19 mouse cellular contexts compared by ENCODE assay signal in the genomic region with DNA sequence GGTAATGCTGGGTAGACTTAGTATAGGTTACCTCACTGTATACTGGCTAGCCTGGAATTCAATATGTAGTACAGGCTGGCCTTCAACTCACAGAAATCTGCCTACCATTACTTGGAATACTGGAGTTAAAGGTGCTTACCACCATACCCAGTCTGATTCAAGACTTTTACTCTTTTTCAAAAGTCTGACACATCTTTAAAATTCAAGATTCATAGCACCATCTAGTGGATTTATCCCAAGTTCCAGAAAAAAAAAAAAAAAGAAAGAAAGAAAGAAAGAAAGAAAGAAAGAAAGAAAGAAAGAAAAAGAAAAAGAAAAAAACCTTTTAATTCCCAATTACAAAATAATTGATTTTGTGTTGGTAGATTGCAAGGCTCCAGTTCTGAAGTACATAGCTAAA.
DNase-seq lines count a peak whose midpoint lies in the region; ATAC-seq and TF ChIP-seq lines count a peak whose summit lies in the region.
"Had no signal": no experiment of that assay in that cellular context is flagged by ENCODE, and none has a peak within 500 bp of the region (broad histone marks: within the 10 kb centered on the region; RNA-seq: fewer than 3 reads in every experiment).

No protein-coding gene starts in this region.

- H3K4me2 ChIP-seq in hindbrain, embryonic 14.5 days (replicated peaks): no peak overlapping the region
- H3K4me2 ChIP-seq in hindbrain, embryonic 13.5 days: no peak overlapping the region
- H3K4me2 ChIP-seq in midbrain, postnatal 0 days (ENCODE audit: low read depth, low read length, poor library complexity, severe bottlenecking): no peak overlapping the region
- H3K4me2 ChIP-seq in midbrain, embryonic 16.5 days (ENCODE audit: low read length): no peak overlapping the region
- H3K4me2 ChIP-seq: embryonic facial prominence, embryonic 12.5 days; forebrain, embryonic 13.5 days; heart, embryonic 13.5 days had no signal

- H3K27me3 ChIP-seq in hindbrain, embryonic 14.5 days (ENCODE audit: control insufficient read depth, insufficient read depth, low read length): no peaks in the 10 kb centered on the region
- no peaks in the 10 kb centered on the region for H3K27me3 ChIP-seq in hindbrain, embryonic 13.5 days
- no peaks in the 10 kb centered on the region for H3K27me3 ChIP-seq in midbrain, postnatal 0 days (ENCODE audit: insufficient read depth, low read length)
- no peaks in the 10 kb centered on the region for H3K27me3 ChIP-seq in midbrain, embryonic 16.5 days (ENCODE audit: control insufficient read depth, insufficient read depth, low read depth, low read length)
- H3K27me3 ChIP-seq: embryonic facial prominence, embryonic 12.5 days; forebrain, embryonic 13.5 days; heart, embryonic 13.5 days had no signal

- no peaks in the 10 kb centered on the region for H3K4me1 ChIP-seq in hindbrain, embryonic 14.5 days (replicated peaks; ENCODE audit: control insufficient read depth, insufficient read depth, low read length)
- no peaks in the 10 kb centered on the region for H3K4me1 ChIP-seq in hindbrain, embryonic 13.5 days (replicated peaks)
- no peaks in the 10 kb centered on the region for H3K4me1 ChIP-seq in midbrain, postnatal 0 days (ENCODE audit: insufficient read depth, low read length)
- H3K4me1 ChIP-seq in midbrain, embryonic 16.5 days (ENCODE audit: control insufficient read depth, insufficient read depth, low read length): no peaks in the 10 kb centered on the region
- H3K4me1 ChIP-seq: embryonic facial prominence, embryonic 12.5 days; forebrain, embryonic 13.5 days; heart, embryonic 13.5 days had no signal

- no peak overlapping the region for H3K27ac ChIP-seq in hindbrain, embryonic 14.5 days
- H3K27ac ChIP-seq in hindbrain, embryonic 13.5 days: no peak overlapping the region
- H3K27ac ChIP-seq in left cerebral cortex, adult 2 months: no peak overlapping the region
- no peak overlapping the region for H3K27ac ChIP-seq in midbrain, postnatal 0 days (ENCODE audit: low read depth, low read length)
- no peak overlapping the region for H3K27ac ChIP-seq in midbrain, embryonic 16.5 days (ENCODE audit: low read length)
- H3K27ac ChIP-seq: embryonic facial prominence, embryonic 12.5 days; forebrain, embryonic 13.5 days; gastrocnemius, adult 2 months; heart, embryonic 13.5 days had no signal

- H3K36me3 ChIP-seq in hindbrain, embryonic 14.5 days (replicated peaks; ENCODE audit: control insufficient read depth, insufficient read depth): no peaks in the 10 kb centered on the region
- H3K36me3 ChIP-seq in hindbrain, embryonic 13.5 days: no peaks in the 10 kb centered on the region
- no peaks in the 10 kb centered on the region for H3K36me3 ChIP-seq in midbrain, postnatal 0 days (ENCODE audit: insufficient read depth, low read length)
- no peaks in the 10 kb centered on the region for H3K36me3 ChIP-seq in midbrain, embryonic 16.5 days (ENCODE audit: control insufficient read depth, insufficient read depth, low read length)
- H3K36me3 ChIP-seq: embryonic facial prominence, embryonic 12.5 days; heart, embryonic 13.5 days had no signal

- no peak overlapping the region for H3K4me3 ChIP-seq in hindbrain, embryonic 14.5 days (replicated peaks; ENCODE audit: low read length)
- no peak overlapping the region for H3K4me3 ChIP-seq in hindbrain, embryonic 13.5 days
- no peak overlapping the region for H3K4me3 ChIP-seq in left cerebral cortex, adult 2 months
- no peak overlapping the region for H3K4me3 ChIP-seq in midbrain, postnatal 0 days (ENCODE audit: low read depth, low read length)
- H3K4me3 ChIP-seq in midbrain, embryonic 16.5 days (ENCODE audit: low read depth, low read length): no peak overlapping the region
- H3K4me3 ChIP-seq: embryonic facial prominence, embryonic 12.5 days; forebrain, embryonic 13.5 days; gastrocnemius, adult 2 months; heart, embryonic 13.5 days had no signal

- no peak overlapping the region for H3K9ac ChIP-seq in hindbrain, embryonic 14.5 days
- no peak overlapping the region for H3K9ac ChIP-seq in hindbrain, embryonic 13.5 days
- no peak overlapping the region for H3K9ac ChIP-seq in midbrain, postnatal 0 days (replicated peaks; ENCODE audit: low read length, poor library complexity, severe bottlenecking)
- no peak overlapping the region for H3K9ac ChIP-seq in midbrain, embryonic 16.5 days (ENCODE audit: low read depth, low read length)
- H3K9ac ChIP-seq: embryonic facial prominence, embryonic 12.5 days; forebrain, embryonic 13.5 days; heart, embryonic 13.5 days had no signal

- TF ChIP-seq CTCF in left cerebral cortex, adult 2 months (IDR thresholded peaks at IDR 0.05): peak; percentile 40
- TF ChIP-seq CTCF in midbrain, postnatal 0 days (IDR thresholded peaks at IDR 0.05): peak; percentile 57

- no peak for ATAC-seq in hindbrain, embryonic 14.5 days (ENCODE audit: low FRiP score)
- no peak for ATAC-seq in hindbrain, embryonic 13.5 days (ENCODE audit: low FRiP score)
- no peak for ATAC-seq in midbrain, postnatal 0 days (ENCODE audit: low FRiP score)
- ATAC-seq in midbrain, embryonic 16.5 days: no peak
- ATAC-seq: forebrain, embryonic 13.5 days had no signal

- intact Hi-C loops in left cerebral cortex, adult 2 months (cut with DNase I): no loop called here
- intact Hi-C loops in gastrocnemius, postnatal 14 days (cut with DNase I; ENCODE audit: low total_unique reads): no loop called here

- peak; percentile 27 for DNase-seq in hindbrain, embryonic 14.5 days (ENCODE audit: low spot score)
- no peak for DNase-seq in left cerebral cortex, adult 2 months (ENCODE audit: extremely low spot score in 1 of 2, low spot score in 2 of 2)
- no peak for DNase-seq in left cerebral cortex, adult 8-10 months (ENCODE audit: low spot score in 2 of 2)
- DNase-seq in midbrain, postnatal 0 days (ENCODE audit: low spot score): peak; percentile 2
- no peak for DNase-seq in urinary bladder, adult 18-20 months (ENCODE audit: low spot score in 2 of 2)
- DNase-seq in gastrocnemius, postnatal 14 days: no peak
- DNase-seq: adrenal gland, postnatal 10 days; cerebellum, adult 11-12 months; cerebellum, adult 9-10 months; cerebellum, postnatal 25 days; gastrocnemius, adult 2 months; gastrocnemius, postnatal 36 days; heart, adult 11 months; heart, postnatal 36 days had no signal

- H3K9me3 ChIP-seq in hindbrain, embryonic 14.5 days (ENCODE audit: control insufficient read depth, low read length): no peaks in the 10 kb centered on the region
- no peaks in the 10 kb centered on the region for H3K9me3 ChIP-seq in hindbrain, embryonic 13.5 days
- no peaks in the 10 kb centered on the region for H3K9me3 ChIP-seq in midbrain, postnatal 0 days (ENCODE audit: low read length)
- no peaks in the 10 kb centered on the region for H3K9me3 ChIP-seq in midbrain, embryonic 16.5 days (replicated peaks; ENCODE audit: control insufficient read depth, low read length, poor library complexity, severe bottlenecking)
- H3K9me3 ChIP-seq: embryonic facial prominence, embryonic 12.5 days; forebrain, embryonic 13.5 days; heart, embryonic 13.5 days had no signal

Comparison
In these comparisons a context has a peak if more than half of its experiments do, and no peak if none do; other contexts are left out.
1. DNase-seq: peak in hindbrain, embryonic 14.5 days (single experiment) and midbrain, postnatal 0 days (single experiment); none in left cerebral cortex, adult 2 months (0 of 2), left cerebral cortex, adult 8-10 months (0 of 2), urinary bladder, adult 18-20 months (0 of 2) and gastrocnemius, postnatal 14 days (single experiment).